Mouse (Mus musculus) midbrain, postnatal 0 days (tissue): ENCODE data around the gene Dut. TPM values are rescaled to one million over a fixed set of nuclear protein-coding genes. Genes with fewer than 3 reads are reported as not detected.

Source experiments
- ATAC-seq: fragments of 200-750 bp; cut with Nextera tagmentation; 2 replicates; pipeline ENCODE4 v1.8.0; 2017; ENCODE audit warnings: moderate number of reproducible peaks, mild to moderate bottlenecking, moderate TSS enrichment, moderate library complexity; ENCODE audit not compliant: low FRiP score
- DNase-seq: peaks from one replicate; pipeline ENCODE4 v3.0.0-alpha.2; 2015; ENCODE audit warnings: low spot score
- H3K27ac ChIP-seq: fragments of 300-500 bp; sonication (generic); 2 replicates; pipeline ENCODE4 v1.5.1; 2014; ENCODE audit warnings: low read depth, mild to moderate bottlenecking, low read length, mixed read lengths
- H3K27me3 ChIP-seq: fragments of 300-500 bp; sonication (generic); 2 replicates; pipeline ENCODE4 v1.6.1; 2014; ENCODE audit warnings: low read length, control low read depth, mixed read lengths; ENCODE audit not compliant: insufficient read depth
- H3K36me3 ChIP-seq: fragments of 300-500 bp; sonication (generic); 2 replicates; pipeline ENCODE4 v1.6.1; 2014; ENCODE audit warnings: low read length, control low read depth, mixed read lengths; ENCODE audit not compliant: insufficient read depth
- H3K4me1 ChIP-seq: fragments of 300-500 bp; sonication (generic); 2 replicates; pipeline ENCODE4 v1.6.1; 2014; ENCODE audit warnings: mild to moderate bottlenecking, control low read depth, antibody characterized with exemption, low read length, mixed read lengths; ENCODE audit not compliant: insufficient read depth
- H3K4me2 ChIP-seq: fragments of 300-500 bp; sonication (generic); 2 replicates; pipeline ENCODE4 v1.6.1; 2014; ENCODE audit warnings: low read depth, mild to moderate bottlenecking, low read length, mixed read lengths; ENCODE audit not compliant: poor library complexity, severe bottlenecking
- H3K4me3 ChIP-seq: fragments of 300-500 bp; sonication (generic); 2 replicates; pipeline ENCODE4 v1.5.1; 2014; ENCODE audit warnings: low read depth, mild to moderate bottlenecking, low read length, moderate library complexity
- H3K9ac ChIP-seq: fragments of 300-500 bp; sonication (generic); replicated peaks from 2 replicates; pipeline ENCODE4 v1.6.1; 2014; ENCODE audit warnings: mild to moderate bottlenecking, low read length, moderate library complexity, mixed read lengths; ENCODE audit not compliant: poor library complexity, severe bottlenecking
- H3K9me3 ChIP-seq: fragments of 300-500 bp; sonication (generic); 2 replicates; pipeline ENCODE4 v1.6.1; 2016; ENCODE audit warnings: low read length, control low read depth
- CTCF ChIP-seq: IDR thresholded peaks from 2 replicates; pipeline ENCODE4 v1.5.1; 2016; ENCODE audit warnings: antibody characterized with exemption, mild to moderate bottlenecking
- WGBS: fragments of 180-500 bp; shearing (Covaris S2); extraction: QIAGEN DNeasy Blood & Tissue Kit; methylation state at CpG from one replicate; pipeline ENCODE4 v1.1.7; 2014; 5-methylcytosine and 5-hydroxymethylcytosine counted together
- polyA plus RNA-seq: library from polyadenylated mRNA; unstranded; fragments of >200 nt; fragmentation: Nextera tagmentation; extraction: Ambion mirVana; gene quantifications from 2 replicates; pipeline ENCODE4 v1.2.1, GENCODE M21; 2015
- total RNA-seq: library from RNA; depleted of rRNA; stranded (reverse); fragments of >200 nt; gene quantifications from 2 replicates; pipeline ENCODE4 v1.2.3, GENCODE M21; 2014; rRNA removed

Gene Dut
- total and polyA plus RNA-seq, 2 experiments from 2014 or later, result 24.7 to 88.2 TPM

GRCm38 (mm10) chr2:125302625-125302924, 55.6 kb downstream of the Dut start:
- no peak overlapping the region for H3K9ac ChIP-seq
- H3K9me3 ChIP-seq, result no peaks in the 10 kb centered on the region
- no peak overlapping the region for H3K4me3 ChIP-seq
- peaks cover 24% of the 10 kb centered on the region for H3K36me3 ChIP-seq
- no peak overlapping the region for H3K27ac ChIP-seq
- no peak for TF ChIP-seq CTCF
- H3K4me2 ChIP-seq, result no peak overlapping the region
- DNase-seq (no peak), ATAC-seq (no peak)
- no peaks in the 10 kb centered on the region for H3K27me3 ChIP-seq
- WGBS, result 86% methylated on average over 8 of the region's 8 CpGs
- H3K4me1 ChIP-seq, result no peaks in the 10 kb centered on the region

- Histone ChIP-seq H3K9me3 (no peaks in the 10 kb centered on the region), H3K9ac (no peak overlapping the region), H3K36me3 (peaks cover 27% of the 10 kb centered on the region), H3K4me1 (no peaks in the 10 kb centered on the region), H3K4me3 (no peak overlapping the region), H3K27me3 (no peaks in the 10 kb centered on the region), H3K4me2 (no peak overlapping the region), H3K27ac (no peak overlapping the region)
- peak; percentile 52 for TF ChIP-seq CTCF
- 81% methylated on average over 5 of the region's 5 CpGs for WGBS
- no peak for DNase-seq
- no peak for ATAC-seq
These were observed 56.9 kb downstream of the Dut start for GRCm38 (mm10) chr2:125303764-125304384.

GRCm38 (mm10) chr2:125304746-125305145, 57.8 kb downstream of the Dut start:
- ATAC-seq (no peak), DNase-seq (no peak)

GRCm38 (mm10) chr2:125305671-125306070, 58.7 kb downstream of the Dut start:
- Histone ChIP-seq H3K27me3 (no peaks in the 10 kb centered on the region), H3K36me3 (peaks cover 40% of the 10 kb centered on the region), H3K4me2 (no peak overlapping the region), H3K9ac (no peak overlapping the region), H3K9me3 (no peaks in the 10 kb centered on the region), H3K27ac (no peak overlapping the region), H3K4me3 (no peak overlapping the region), H3K4me1 (no peaks in the 10 kb centered on the region)
- TF ChIP-seq CTCF, result no peak
- DNase-seq, result no peak
- ATAC-seq, result no peak
- 88% methylated on average over 3 of the region's 3 CpGs for WGBS

More at GRCm38 (mm10) chr2:125304746-125305145, 57.8 kb downstream of the Dut start:
- Histone ChIP-seq H3K36me3 (peaks cover 36% of the 10 kb centered on the region), H3K9me3 (no peaks in the 10 kb centered on the region), H3K4me2 (no peak overlapping the region), H3K27me3 (no peaks in the 10 kb centered on the region), H3K9ac (no peak overlapping the region), H3K4me1 (no peaks in the 10 kb centered on the region), H3K27ac (no peak overlapping the region), H3K4me3 (no peak overlapping the region)
- no peak for TF ChIP-seq CTCF
- 93% methylated on average over 3 of the region's 3 CpGs for WGBS

Other genes with a start within 250 kb of the Dut start
- 0.14 and 1.4 TPM in 2 replicates for gene Slc24a5, start 179.1 kb upstream of the Dut start, total RNA-seq
- gene Slc24a5, start 179.1 kb upstream of the Dut start, polyA plus RNA-seq, result 4.7 and 5.0 TPM in 2 replicates
- gene Myef2, start 123.5 kb upstream of the Dut start, total RNA-seq, result 73.0 and 100 TPM in 2 replicates
- gene Myef2, start 123.5 kb upstream of the Dut start, polyA plus RNA-seq, result 152 and 174 TPM in 2 replicates
- 12.6 and 16.1 TPM in 2 replicates for gene Ctxn2, start 110.5 kb upstream of the Dut start, total RNA-seq
- 47.5 and 47.7 TPM in 2 replicates for gene Ctxn2, start 110.5 kb upstream of the Dut start, polyA plus RNA-seq
- gene Slc12a1, start 94.7 kb upstream of the Dut start, total RNA-seq, result 0.05 and 0.44 TPM in 2 replicates
- 0.06 TPM in 2 replicates for gene Slc12a1, start 94.7 kb upstream of the Dut start, polyA plus RNA-seq